Mouse (Mus musculus) ES-Bruce4 (cell line): ENCODE data around the gene Med7.

Source experiments
- CTCF ChIP-seq: IDR thresholded peaks from one replicate; pipeline ENCODE4 v1.8.1; 2011; ENCODE audit warnings: low read depth, low read length
- EP300 ChIP-seq: IDR thresholded peaks from 2 replicates; pipeline ENCODE4 v1.6.1; 2011; ENCODE audit warnings: low read depth, low read length; ENCODE audit not compliant: insufficient read depth
- POLR2A ChIP-seq: IDR thresholded peaks from one replicate; pipeline ENCODE4 v1.8.1; 2011; ENCODE audit warnings: low read length; ENCODE audit not compliant: insufficient read depth

GRCm38 (mm10) chr11:46436760-46437458, at the start of gene Med7:
- no peak for TF ChIP-seq CTCF
- no peak for TF ChIP-seq EP300
- peak; percentile 39 for TF ChIP-seq POLR2A
